Mouse (Mus musculus): ENCODE results near the gene Frmpd1.

DNA sequence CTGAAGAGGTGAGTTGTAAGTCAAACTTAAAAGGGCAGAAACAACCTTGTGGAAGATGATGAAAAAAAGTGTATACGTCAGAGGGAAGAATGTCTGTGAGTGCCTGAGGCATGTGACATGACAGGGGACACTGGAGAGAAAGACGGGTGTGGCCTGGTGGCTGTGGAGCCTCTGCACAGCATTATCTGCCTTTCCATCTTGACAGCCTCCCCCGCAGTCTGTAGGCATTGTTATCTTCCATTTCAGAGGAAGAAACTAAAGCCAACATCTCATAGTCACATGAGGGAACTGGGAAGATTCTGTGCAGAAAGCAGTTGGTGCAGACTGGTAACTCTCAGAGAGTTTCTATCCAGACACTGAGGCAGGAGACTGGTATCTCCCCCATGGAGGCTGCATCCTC is 83.2 kb downstream of the Frmpd1 start:
- TF ChIP-seq CTCF (IDR thresholded peaks at IDR 0.05) (no peak), EP300 (IDR thresholded peaks at IDR 0.05) (no peak)
